Mouse (Mus musculus): ENCODE data around the gene Anapc15. TPM values are rescaled to one million over a fixed set of nuclear protein-coding genes. Genes with fewer than 3 reads are reported as not detected.

Gene Anapc15
- polyA plus RNA-seq, 1 experiment from 2014 or later, result 127 TPM

DNA sequence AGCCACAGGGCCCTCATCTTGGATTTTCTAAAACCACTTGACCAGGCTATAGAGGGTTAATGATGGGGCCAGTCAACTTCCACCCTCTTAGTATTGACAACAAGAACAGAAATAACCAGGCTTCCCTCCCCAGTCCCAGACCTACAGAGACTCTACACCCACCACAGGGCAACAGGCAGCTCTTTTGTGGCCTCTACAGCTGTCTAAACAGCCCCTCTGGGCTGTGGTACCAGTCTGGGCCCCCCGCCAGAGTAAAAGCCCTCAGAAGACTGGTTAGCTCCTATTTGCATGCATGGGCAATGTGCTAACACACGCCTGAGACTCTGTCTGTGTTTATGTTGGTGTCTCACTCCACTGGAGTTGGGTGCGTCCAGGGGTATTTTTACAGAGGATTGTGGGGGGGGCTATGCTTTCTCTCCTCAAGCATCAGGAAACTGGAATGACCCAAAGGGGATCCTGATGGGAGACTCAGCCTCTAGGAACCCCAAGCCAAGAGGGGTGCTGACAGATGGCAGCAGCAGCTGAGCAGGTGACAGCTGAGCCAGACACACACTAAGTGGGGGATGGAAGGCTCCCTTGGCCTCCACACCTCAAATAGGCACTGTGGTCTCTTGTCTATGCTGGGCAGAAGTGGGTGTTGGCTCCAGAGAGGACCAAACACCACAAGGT lies 29.5 kb upstream of the Anapc15 start:
- H3K27me3 ChIP-seq (ENCODE audit: poor library complexity, severe bottlenecking), result no peaks in the 10 kb centered on the region
- peak overlapping the region; percentile 9; the same call in 1 of the 2 replicates for H3K4me3 ChIP-seq
- H3K4me1 ChIP-seq, result peaks cover 53% of the 10 kb centered on the region
- peak overlapping the region; percentile 99 for H3K27ac ChIP-seq
- 73% methylated on average over 3 of the region's 3 CpGs for WGBS
- H3K9me3 ChIP-seq, result no peaks in the 10 kb centered on the region
- DNase-seq (ENCODE audit: extremely low spot score, low spot score), result no peak
- peaks cover 57% of the 10 kb centered on the region for H3K36me3 ChIP-seq (replicated peaks)

DNA sequence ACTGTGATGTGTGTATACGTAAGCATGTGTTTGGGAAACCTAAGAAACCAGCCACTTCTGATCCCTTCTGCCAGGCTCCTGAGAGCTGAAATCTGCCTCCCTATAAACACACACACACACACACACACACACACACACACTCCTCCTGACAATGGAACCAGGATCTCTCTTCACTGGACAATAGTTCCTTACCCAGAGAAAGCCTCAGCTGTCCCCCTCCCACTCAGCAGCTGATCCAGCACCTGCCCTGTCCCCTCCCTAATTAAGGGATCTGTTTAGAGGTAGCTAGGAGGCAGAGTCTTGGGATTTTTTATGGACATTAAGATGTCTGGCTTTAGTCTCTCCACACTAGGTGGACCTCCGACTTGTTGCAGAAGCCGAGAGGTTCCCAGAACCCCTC lies 28.6 kb upstream of the Anapc15 start:
- Histone ChIP-seq H3K27ac (peak overlapping the region; percentile 99; the same call in 1 of the 2 replicates), H3K4me1 (peaks cover 54% of the 10 kb centered on the region), H3K4me3 (peak overlapping the region; percentile 99), H3K9me3 (no peaks in the 10 kb centered on the region), H3K36me3 (replicated peaks) (peaks cover 49% of the 10 kb centered on the region), H3K27me3 (ENCODE audit: poor library complexity, severe bottlenecking) (no peaks in the 10 kb centered on the region)
- WGBS, result 78% methylated on average over 3 of the region's 3 CpGs
- no peak for DNase-seq (ENCODE audit: extremely low spot score, low spot score)

DNA sequence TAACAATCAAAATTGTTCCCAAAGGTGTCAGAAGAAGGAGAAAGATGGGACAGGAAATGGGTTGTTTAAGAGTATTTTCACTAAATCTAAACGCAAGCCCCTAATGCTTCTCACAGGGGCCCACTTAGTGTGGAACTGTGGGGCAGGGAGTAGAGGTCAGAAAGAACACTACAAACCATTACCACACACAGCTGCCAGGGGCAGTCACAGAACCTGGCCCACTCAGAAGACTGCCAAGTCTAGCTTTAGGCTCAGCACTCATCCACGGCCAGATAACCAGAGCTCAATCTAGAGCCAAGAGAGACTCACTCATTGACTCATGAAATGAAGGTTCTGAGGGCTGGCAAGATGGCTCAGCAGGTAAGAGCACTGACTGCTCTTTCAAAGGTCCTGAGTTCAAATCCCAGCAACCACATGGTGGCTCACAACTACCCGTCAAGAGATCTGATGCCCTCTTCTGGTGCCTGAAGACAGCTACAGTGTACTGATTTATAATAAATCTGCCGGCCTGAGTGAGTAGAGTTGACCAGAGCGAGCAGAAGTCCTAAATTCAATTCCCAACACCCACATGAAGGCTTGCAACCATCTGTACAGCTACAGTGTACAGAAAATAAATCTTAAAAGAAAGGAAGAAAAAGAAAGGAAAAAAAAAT lies 27.9 kb upstream of the Anapc15 start:
- H3K27ac ChIP-seq, result peak overlapping the region; percentile 99
- peaks cover 54% of the 10 kb centered on the region for H3K4me1 ChIP-seq

DNA sequence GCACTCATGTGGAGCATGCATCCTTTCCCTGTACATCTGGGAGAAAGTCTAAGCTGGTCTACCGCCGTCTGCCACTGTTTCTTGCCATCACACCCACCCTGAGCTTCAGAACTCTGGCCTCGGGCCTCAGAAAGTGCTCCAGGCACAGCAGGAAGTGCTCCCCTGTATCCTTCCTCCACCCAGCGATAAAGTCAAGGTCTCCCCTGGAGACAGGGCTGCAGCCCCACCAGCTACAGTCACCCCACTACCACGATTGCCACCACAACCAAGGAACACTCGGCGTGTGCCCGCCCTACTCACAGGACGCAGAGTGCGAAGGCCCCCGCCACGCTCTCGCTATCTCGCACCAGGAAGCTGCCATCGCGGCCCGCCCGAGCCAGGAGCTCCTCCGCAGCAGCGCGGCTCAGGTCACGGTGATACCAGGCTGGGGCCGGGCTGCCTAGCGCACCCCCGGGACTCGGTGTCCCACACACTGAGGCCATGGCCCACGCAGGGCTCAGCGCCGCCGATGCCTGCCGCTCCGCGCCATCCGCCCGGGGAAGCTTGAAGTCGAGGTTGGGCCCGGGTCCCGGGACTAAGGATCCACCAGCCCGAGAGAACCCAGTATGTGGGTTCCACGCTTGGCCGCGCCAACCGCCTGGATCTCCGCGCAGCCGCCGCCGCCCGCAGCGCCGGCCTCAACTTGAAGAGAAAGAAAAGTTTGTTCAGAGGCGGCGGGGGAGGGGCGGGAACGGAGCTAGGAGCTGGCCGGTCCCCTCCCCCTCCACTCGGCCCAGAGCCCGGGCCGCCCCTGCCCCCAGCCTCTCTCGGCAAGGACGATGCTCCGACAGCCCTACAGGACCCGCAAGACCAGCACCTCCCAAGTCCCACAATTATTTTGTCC lies 27.0 kb upstream of the Anapc15 start:
- under 1% methylated on average over 62 of the region's 63 CpGs for WGBS
- Histone ChIP-seq H3K36me3 (replicated peaks) (peaks cover 33% of the 10 kb centered on the region), H3K4me1 (peaks cover 54% of the 10 kb centered on the region), H3K27me3 (ENCODE audit: poor library complexity, severe bottlenecking) (no peaks in the 10 kb centered on the region), H3K4me3 (peak overlapping the region; percentile 99), H3K9me3 (no peaks in the 10 kb centered on the region), H3K27ac (peak overlapping the region; percentile 99)
- DNase-seq (ENCODE audit: extremely low spot score, low spot score), result peak; percentile 77

More for the DNA sequence above, 27.9 kb upstream of the Anapc15 start:
- no peaks in the 10 kb centered on the region for H3K27me3 ChIP-seq (ENCODE audit: poor library complexity, severe bottlenecking)
- peak overlapping the region; percentile 99 for H3K4me3 ChIP-seq
- H3K9me3 ChIP-seq, result no peaks in the 10 kb centered on the region
- H3K36me3 ChIP-seq (replicated peaks), result peaks cover 42% of the 10 kb centered on the region
- DNase-seq (ENCODE audit: extremely low spot score, low spot score), result no peak
- WGBS, result 50% methylated on average over 5 of the region's 5 CpGs

DNA sequence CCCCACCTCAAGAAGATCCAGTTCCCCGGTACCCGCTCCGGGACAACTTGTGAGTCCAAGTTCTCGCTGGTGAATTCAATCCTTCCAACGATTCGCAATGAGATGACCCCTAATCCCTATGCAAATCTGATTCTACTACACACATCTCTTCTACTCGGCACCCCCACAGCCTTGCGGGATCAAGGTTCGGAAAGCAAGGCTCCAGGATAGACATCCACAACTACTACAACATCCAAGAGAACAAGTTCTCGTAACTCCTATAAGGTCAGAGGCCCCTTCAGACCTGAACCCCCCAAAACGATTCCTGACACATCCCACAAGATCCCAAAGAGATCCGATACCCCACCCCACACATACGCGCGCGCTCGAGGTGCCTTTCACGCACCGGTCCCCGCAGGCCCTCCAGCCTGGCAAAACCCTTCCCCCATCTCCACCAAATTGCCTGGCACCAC lies 26.3 kb upstream of the Anapc15 start:
- under 1% methylated on average over 20 of the region's 20 CpGs for WGBS
- Histone ChIP-seq H3K4me3 (peak overlapping the region; percentile 99), H3K27me3 (ENCODE audit: poor library complexity, severe bottlenecking) (no peaks in the 10 kb centered on the region), H3K4me1 (peaks cover 54% of the 10 kb centered on the region), H3K9me3 (no peaks in the 10 kb centered on the region), H3K36me3 (replicated peaks) (peaks cover 26% of the 10 kb centered on the region), H3K27ac (peak overlapping the region; percentile 99)
- no peak for DNase-seq (ENCODE audit: extremely low spot score, low spot score)

DNA sequence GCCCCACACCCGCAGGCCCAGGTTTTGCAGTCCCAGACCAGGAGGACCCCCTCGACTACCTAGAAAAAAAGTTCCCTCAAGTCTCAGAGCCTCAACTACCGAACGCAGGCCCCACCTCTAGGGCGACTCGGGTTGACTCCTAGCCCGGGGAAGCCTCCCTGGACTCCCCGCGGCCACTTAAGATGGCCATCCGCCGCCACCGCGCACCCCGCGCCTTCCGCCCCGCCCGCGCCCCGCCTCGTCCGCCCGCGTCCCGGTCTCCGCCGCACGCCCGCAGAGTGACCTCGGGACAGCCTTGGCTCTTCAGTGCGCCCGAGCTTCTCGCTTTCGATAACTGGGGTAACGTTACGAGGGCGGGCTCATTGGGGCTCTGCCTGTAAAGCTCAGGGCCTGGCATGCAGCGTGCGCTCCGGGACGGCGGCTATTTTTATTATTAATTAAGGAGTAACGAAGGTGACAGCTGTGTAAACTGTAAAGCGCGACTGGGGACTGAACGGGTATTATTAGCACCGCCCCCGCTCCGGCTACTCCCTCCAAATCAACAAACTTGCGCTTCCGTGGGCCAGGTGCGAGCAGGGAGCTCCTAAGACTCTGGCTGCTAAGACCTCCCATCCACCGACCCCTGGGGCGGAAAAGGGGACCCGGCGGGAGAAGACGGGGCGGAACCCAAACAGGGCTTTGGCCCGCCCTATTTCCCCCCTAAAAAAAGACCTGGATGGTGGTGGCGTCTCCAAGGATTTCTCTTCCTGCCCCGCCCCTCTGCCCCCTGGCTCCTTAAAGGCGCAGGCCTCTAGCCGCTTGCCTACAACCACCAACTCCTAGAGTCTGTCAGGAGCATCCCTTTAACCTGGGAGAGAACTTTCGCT lies 25.7 kb upstream of the Anapc15 start, which contains the start of gene Inppl1:
Gene Inppl1, minus strand, starts transcription at position 624 of the 866 bp plus-strand sequence.
- Histone ChIP-seq H3K4me3 (peak within 1 kb of the TSS; percentile 99), H3K27me3 (ENCODE audit: poor library complexity, severe bottlenecking) (no peaks in the 10 kb centered on the region), H3K27ac (peak within 1 kb of the TSS; percentile 99), H3K36me3 (replicated peaks) (peaks cover 19% of the 10 kb centered on the region), H3K9me3 (no peaks in the 10 kb centered on the region), H3K4me1 (peaks cover 54% of the 10 kb centered on the region)
- peak; percentile 89 for DNase-seq (ENCODE audit: extremely low spot score, low spot score)
- under 1% methylated on average over 64 of the region's 64 CpGs for WGBS

DNA sequence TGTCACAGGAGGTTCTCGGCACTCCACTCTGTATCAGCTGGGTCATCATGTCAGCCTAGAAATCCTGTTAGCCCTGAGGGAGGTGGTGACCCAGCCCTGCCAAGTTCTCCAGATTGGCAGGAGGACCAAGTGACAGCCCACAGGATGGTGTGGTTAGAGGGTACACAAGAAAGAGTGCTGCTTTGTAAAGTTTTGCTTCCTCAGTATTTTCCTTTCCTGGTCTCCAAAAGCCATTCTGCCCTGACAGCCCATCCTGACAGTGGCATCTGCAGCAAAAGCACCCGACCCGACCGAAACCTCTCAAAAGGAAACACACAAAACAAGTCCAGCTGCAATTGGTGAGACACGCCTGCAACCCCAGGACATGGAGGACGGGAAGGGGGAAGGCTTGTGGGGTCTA lies 19.3 kb upstream of the Anapc15 start:
- 0 out of 2 replicates have a peak, but pooled peaks cover under 1% of the 10 kb centered on the region for H3K4me1 ChIP-seq
- 78% methylated on average over 6 of the region's 6 CpGs for WGBS
- no peaks in the 10 kb centered on the region for H3K9me3 ChIP-seq
- no peak overlapping the region for H3K27ac ChIP-seq
- H3K36me3 ChIP-seq (replicated peaks), result no peaks in the 10 kb centered on the region
- no peaks in the 10 kb centered on the region for H3K27me3 ChIP-seq (ENCODE audit: poor library complexity, severe bottlenecking)
- no peak for DNase-seq (ENCODE audit: extremely low spot score, low spot score)
- H3K4me3 ChIP-seq, result no peak overlapping the region

DNA sequence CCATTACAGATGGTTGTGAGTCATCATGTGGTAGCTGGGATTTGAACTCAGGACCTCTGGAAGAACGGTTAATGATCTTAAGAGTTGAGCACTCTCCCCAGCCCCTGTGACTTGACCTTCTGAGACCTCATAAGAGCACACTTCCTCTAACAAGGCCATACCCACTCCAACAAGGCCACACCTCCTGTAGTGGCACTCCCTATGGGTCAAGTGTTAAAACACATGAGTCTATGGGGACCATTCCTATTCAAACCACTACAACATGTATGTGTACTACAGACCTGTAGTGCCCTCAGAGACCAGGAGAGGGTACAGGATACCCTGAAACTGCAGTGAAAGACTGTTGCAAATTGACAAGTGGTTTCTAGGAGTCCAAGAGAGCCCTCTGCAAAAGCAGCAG lies 15.6 kb upstream of the Anapc15 start:
- DNase-seq (ENCODE audit: extremely low spot score, low spot score), result no peak
- WGBS, result 97% methylated on average over 1 of the region's 1 CpGs
- H3K27me3 ChIP-seq (ENCODE audit: poor library complexity, severe bottlenecking), result no peaks in the 10 kb centered on the region
- no peak overlapping the region for H3K4me3 ChIP-seq
- H3K36me3 ChIP-seq (replicated peaks), result no peaks in the 10 kb centered on the region
- no peaks in the 10 kb centered on the region for H3K4me1 ChIP-seq
- H3K9me3 ChIP-seq, result no peaks in the 10 kb centered on the region
- no peak overlapping the region for H3K27ac ChIP-seq

DNA sequence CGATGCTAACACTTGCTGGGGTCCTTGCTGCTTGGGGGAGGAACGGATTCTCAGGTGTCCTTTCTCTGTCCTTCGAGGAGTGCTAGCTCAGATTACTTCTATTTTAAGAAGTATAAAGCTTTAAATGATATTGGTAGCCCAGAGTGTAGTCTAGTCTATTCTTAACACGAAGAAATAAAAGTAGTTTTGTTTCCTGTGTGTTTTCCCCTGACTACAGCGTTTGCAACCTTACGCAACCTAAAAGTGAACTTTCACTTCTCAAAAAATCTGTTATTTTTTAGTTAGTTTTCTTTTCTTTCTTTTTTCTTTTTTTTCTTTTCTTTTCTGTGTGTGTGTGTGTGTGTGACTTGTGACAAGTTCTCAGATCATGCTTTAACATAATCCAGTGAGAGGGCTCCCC lies 11.8 kb upstream of the Anapc15 start:
- H3K27me3 ChIP-seq (ENCODE audit: poor library complexity, severe bottlenecking), result no peaks in the 10 kb centered on the region
- no peaks in the 10 kb centered on the region for H3K4me1 ChIP-seq
- H3K9me3 ChIP-seq, result no peaks in the 10 kb centered on the region
- no peak overlapping the region for H3K27ac ChIP-seq
- H3K36me3 ChIP-seq (replicated peaks), result no peaks in the 10 kb centered on the region
- WGBS, result 89% methylated on average over 6 of the region's 6 CpGs
- DNase-seq (ENCODE audit: extremely low spot score, low spot score), result no peak
- H3K4me3 ChIP-seq, result no peak overlapping the region

DNA sequence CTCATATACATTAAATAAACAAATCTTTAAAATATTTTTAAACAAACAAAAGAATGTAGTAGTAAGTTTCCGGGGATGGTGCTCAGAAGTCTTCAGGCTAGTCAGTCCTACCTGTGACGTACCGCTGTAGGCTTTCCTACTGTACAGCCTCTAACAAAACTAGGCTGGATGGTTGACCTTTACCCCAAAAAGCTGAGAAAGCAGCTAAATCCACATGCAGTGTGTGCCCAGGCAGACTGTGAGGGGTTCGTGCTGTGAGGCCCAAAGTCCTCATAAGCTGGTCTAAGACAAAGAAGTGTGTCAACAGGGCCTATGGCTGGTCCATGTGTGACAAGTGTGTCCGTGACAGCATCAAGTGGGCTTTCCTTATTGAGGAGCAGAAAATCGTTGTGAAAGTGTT lies 10.7 kb upstream of the Anapc15 start:
- Histone ChIP-seq H3K4me3 (no peak overlapping the region), H3K27me3 (ENCODE audit: poor library complexity, severe bottlenecking) (no peaks in the 10 kb centered on the region), H3K9me3 (no peaks in the 10 kb centered on the region), H3K4me1 (no peaks in the 10 kb centered on the region), H3K27ac (no peak overlapping the region), H3K36me3 (replicated peaks) (no peaks in the 10 kb centered on the region)
- WGBS, result 89% methylated on average over 6 of the region's 6 CpGs
- DNase-seq (ENCODE audit: extremely low spot score, low spot score), result no peak

DNA sequence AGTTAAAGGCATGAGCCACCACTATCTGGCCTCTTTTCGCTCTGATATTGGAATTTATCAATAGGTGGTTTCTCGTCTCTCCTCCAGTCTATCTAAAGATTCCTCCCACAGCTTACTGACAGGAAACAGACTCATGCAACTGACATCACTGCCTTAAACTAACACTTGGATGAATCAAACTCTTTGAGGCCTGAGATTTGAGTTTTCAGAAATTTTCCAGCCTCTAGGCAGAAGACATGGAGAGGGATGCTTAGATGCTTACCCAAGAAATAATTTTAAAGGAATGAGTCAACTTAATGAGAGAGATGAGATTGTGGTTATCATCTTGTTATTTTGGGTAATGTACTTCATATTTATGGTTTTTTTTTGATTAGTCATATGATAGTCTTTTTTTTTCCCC lies 9.7 kb upstream of the Anapc15 start:
- H3K27ac ChIP-seq, result no peak overlapping the region
- no peaks in the 10 kb centered on the region for H3K27me3 ChIP-seq (ENCODE audit: poor library complexity, severe bottlenecking)
- H3K4me1 ChIP-seq, result no peaks in the 10 kb centered on the region
- WGBS, result 88% methylated on average over 2 of the region's 2 CpGs
- H3K4me3 ChIP-seq, result no peak overlapping the region
- H3K36me3 ChIP-seq (replicated peaks), result no peaks in the 10 kb centered on the region
- H3K9me3 ChIP-seq, result no peaks in the 10 kb centered on the region
- DNase-seq (ENCODE audit: extremely low spot score, low spot score), result no peak

DNA sequence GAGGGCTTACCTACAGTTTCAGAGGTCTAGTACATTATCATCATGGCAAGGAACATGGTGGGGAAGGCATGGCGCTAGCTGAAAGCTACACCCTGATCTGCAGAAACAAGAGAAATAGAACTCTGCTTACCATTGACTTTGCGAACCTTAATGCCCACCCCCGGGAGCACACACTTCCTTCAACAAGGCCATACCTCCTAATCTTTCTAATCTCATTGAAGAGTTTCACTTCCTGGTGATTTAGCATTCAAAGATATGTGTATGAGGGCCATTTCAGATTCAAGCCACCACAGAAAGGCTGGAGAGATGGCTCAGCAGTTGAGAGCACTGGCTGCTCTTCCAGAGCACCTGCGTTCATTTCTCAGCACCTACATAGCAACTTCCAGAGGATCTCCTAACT lies 6.4 kb upstream of the Anapc15 start, which contains the start of gene Folr2:
Gene Folr2, minus strand, starts transcription at position 101 of the 400 bp plus-strand sequence.
- no peak within 1 kb of the TSS for H3K4me3 ChIP-seq
- 91% methylated on average over 4 of the region's 4 CpGs for WGBS
- H3K27ac ChIP-seq, result no peak within 1 kb of the TSS
- no peaks in the 10 kb centered on the region for H3K4me1 ChIP-seq
- DNase-seq (ENCODE audit: extremely low spot score, low spot score), result no peak
- no peaks in the 10 kb centered on the region for H3K9me3 ChIP-seq
- no peaks in the 10 kb centered on the region for H3K36me3 ChIP-seq (replicated peaks)
- H3K27me3 ChIP-seq (ENCODE audit: poor library complexity, severe bottlenecking), result no peaks in the 10 kb centered on the region
